14 mouse cellular contexts compared by ENCODE assay signal in genomic region chr4:85486316-85486946, GRCm38 (mm10). TPM values are rescaled to one million over a fixed set of nuclear protein-coding genes. Genes with fewer than 3 reads are reported as not detected.
DNase-seq lines count a peak whose midpoint lies in the region; ATAC-seq lines count a peak whose summit lies in the region.
"Had no signal": no experiment of that assay in that cellular context is flagged by ENCODE, and none has a peak within 500 bp of the region (broad histone marks: within the 10 kb centered on the region; RNA-seq: fewer than 3 reads in every experiment).

No protein-coding gene starts in this region.

- peak; percentile 74 for ATAC-seq in forebrain, embryonic 15.5 days (replicated peaks)
- no peak for ATAC-seq in forebrain, embryonic 11.5 days (replicated peaks; ENCODE audit: low FRiP score)
- no peak for ATAC-seq in intestine, embryonic 16.5 days
- ATAC-seq: Patski had no signal

- H3K27me3 ChIP-seq in forebrain, embryonic 15.5 days = no peaks in the 10 kb centered on the region
- H3K27me3 ChIP-seq in forebrain, embryonic 11.5 days (ENCODE audit: control insufficient read depth, insufficient read depth, low read length) = no peaks in the 10 kb centered on the region
- H3K27me3 ChIP-seq in intestine, embryonic 16.5 days (replicated peaks; ENCODE audit: control insufficient read depth, insufficient read depth, low read length) = no peaks in the 10 kb centered on the region
- H3K27me3 ChIP-seq: Patski had no signal

- no peak overlapping the region for H3K4me2 ChIP-seq in forebrain, embryonic 15.5 days (replicated peaks)
- no peak overlapping the region for H3K4me2 ChIP-seq in forebrain, embryonic 11.5 days (ENCODE audit: low read depth, low read length, severe bottlenecking)
- no peak overlapping the region for H3K4me2 ChIP-seq in intestine, embryonic 16.5 days (ENCODE audit: low read depth, low read length)
- H3K4me2 ChIP-seq: lung, embryonic 14.5 days had no signal

- H3K9me3 ChIP-seq in forebrain, embryonic 15.5 days = no peaks in the 10 kb centered on the region
- no peaks in the 10 kb centered on the region for H3K9me3 ChIP-seq in forebrain, embryonic 11.5 days (ENCODE audit: control insufficient read depth, low read length)
- no peaks in the 10 kb centered on the region for H3K9me3 ChIP-seq in intestine, embryonic 16.5 days (ENCODE audit: control insufficient read depth, low read length)
- H3K9me3 ChIP-seq: heart, embryonic 10.5 days had no signal

- no peak for DNase-seq in forebrain, embryonic 11.5 days (ENCODE audit: low spot score)
- peak; percentile 14 to 45 for DNase-seq in frontal cortex, adult 2 months (ENCODE audit: extremely low spot score in 1 of 2, low spot score in 1 of 2)
- peak; percentile 13 to 32 for DNase-seq in layer of hippocampus, postnatal 10 days (ENCODE audit: low spot score in 2 of 2)
- peak; percentile 55 to 71 for DNase-seq in right cerebral cortex, postnatal 10 days (ENCODE audit: low spot score in 2 of 2)
- DNase-seq in thymus, postnatal 36 days = no peak
- DNase-seq in gastrocnemius, postnatal 10 days = no peak
- DNase-seq: adrenal gland, adult 8-10 months; lung, embryonic 14.5 days; thymus, postnatal 25 days had no signal

- WGBS in forebrain, embryonic 15.5 days = 40% methylated on average over 10 of the region's 10 CpGs
- WGBS in forebrain, embryonic 11.5 days = 77% methylated on average over 10 of the region's 10 CpGs
- WGBS in intestine, embryonic 16.5 days = 76% methylated on average over 10 of the region's 10 CpGs

- no peak overlapping the region for H3K9ac ChIP-seq in forebrain, embryonic 15.5 days (replicated peaks)
- no peak overlapping the region for H3K9ac ChIP-seq in forebrain, embryonic 11.5 days (ENCODE audit: low read length)
- no peak overlapping the region for H3K9ac ChIP-seq in intestine, embryonic 16.5 days (ENCODE audit: low read depth, low read length)
- H3K9ac ChIP-seq: lung, embryonic 14.5 days had no signal

- no peaks in the 10 kb centered on the region for H3K36me3 ChIP-seq in forebrain, embryonic 15.5 days
- no peaks in the 10 kb centered on the region for H3K36me3 ChIP-seq in forebrain, embryonic 11.5 days (ENCODE audit: control insufficient read depth, insufficient read depth, low read length)
- no peaks in the 10 kb centered on the region for H3K36me3 ChIP-seq in intestine, embryonic 16.5 days (ENCODE audit: control insufficient read depth, insufficient read depth, low read length)
- H3K36me3 ChIP-seq: heart, embryonic 10.5 days had no signal

- H3K4me1 ChIP-seq in forebrain, embryonic 15.5 days = peaks cover 17% of the 10 kb centered on the region
- no peaks in the 10 kb centered on the region for H3K4me1 ChIP-seq in forebrain, embryonic 11.5 days (replicated peaks; ENCODE audit: control insufficient read depth, insufficient read depth, low read length)
- no peaks in the 10 kb centered on the region for H3K4me1 ChIP-seq in intestine, embryonic 16.5 days (ENCODE audit: control insufficient read depth, insufficient read depth, low read length)
- H3K4me1 ChIP-seq: heart, embryonic 10.5 days had no signal

- H3K4me3 ChIP-seq in forebrain, embryonic 15.5 days = no peak overlapping the region
- H3K4me3 ChIP-seq in forebrain, embryonic 11.5 days (ENCODE audit: low read depth, low read length) = no peak overlapping the region
- no peak overlapping the region for H3K4me3 ChIP-seq in intestine, embryonic 16.5 days (ENCODE audit: low read length)
- H3K4me3 ChIP-seq: erythroblast, embryonic 14.5 days; heart, embryonic 10.5 days had no signal

- peak overlapping the region; percentile 69 for H3K27ac ChIP-seq in forebrain, embryonic 15.5 days (replicated peaks)
- no peak overlapping the region for H3K27ac ChIP-seq in forebrain, embryonic 11.5 days (ENCODE audit: low read depth, low read length)
- no peak overlapping the region for H3K27ac ChIP-seq in intestine, embryonic 16.5 days (ENCODE audit: low read length)
- H3K27ac ChIP-seq: heart, embryonic 10.5 days had no signal

RNA-seq across cellular contexts. Expression of gene Adamtsl1, which starts 27.5 kb away (rescaled TPM):
- polyA plus RNA-seq in forebrain, embryonic 15.5 days (2015; fragmentation: Nextera tagmentation; extraction: Ambion mirVana) = 5.2 and 6.3 TPM in 2 replicates
- 8.1 and 11.3 TPM in 2 replicates for polyA plus RNA-seq in forebrain, embryonic 11.5 days (2014; fragmentation: Nextera tagmentation; extraction: Ambion mirVana)
- polyA plus RNA-seq in frontal cortex, adult 2 months (2012; rRNA removed) = 4.9 and 7.0 TPM in 2 replicates
- 10 to 100 TPM; 11.4 to 11.5 TPM for total RNA-seq in layer of hippocampus, postnatal 10 days (2021)
- polyA plus RNA-seq in intestine, embryonic 16.5 days (2015; fragmentation: Nextera tagmentation; extraction: Ambion mirVana) = 4.3 and 6.6 TPM in 2 replicates
- total RNA-seq in gastrocnemius, postnatal 10 days (2021) = 10 to 100 TPM; 13.2 to 17.6 TPM
- polyA plus RNA-seq: erythroblast, embryonic 14.5 days; Patski had no signal

Comparison
In these comparisons a context has a peak if more than half of its experiments do, and no peak if none do; other contexts are left out.
1. DNase-seq: peak in frontal cortex, adult 2 months (2 of 2), layer of hippocampus, postnatal 10 days (2 of 2) and right cerebral cortex, postnatal 10 days (2 of 2); none in forebrain, embryonic 11.5 days (single experiment), thymus, postnatal 36 days (0 of 2) and gastrocnemius, postnatal 10 days (single experiment).